Mouse (Mus musculus) A20 (cell line): ENCODE data around the gene Atp2a2.

Source experiments
- DNase-seq: peaks from one replicate; pipeline ENCODE4 v3.0.0-alpha.2; 2011; ENCODE audit warnings: low read depth, low spot score

The Atp2a2 gene

GRCm38 (mm10) chr5:122453188-122453587, 48.8 kb downstream of the Atp2a2 start:
- no peak for DNase-seq

- no peak for DNase-seq
These were observed 49.8 kb downstream of the Atp2a2 start for GRCm38 (mm10) chr5:122452194-122452593.

GRCm38 (mm10) chr5:122451324-122451723, 50.7 kb downstream of the Atp2a2 start:
- DNase-seq: no peak

- no peak for DNase-seq
These were observed 51.1 kb downstream of the Atp2a2 start for GRCm38 (mm10) chr5:122450913-122451317.

- DNase-seq: no peak
These were observed 52.1 kb downstream of the Atp2a2 start for GRCm38 (mm10) chr5:122449946-122450345.

GRCm38 (mm10) chr5:122448869-122449268, 53.2 kb downstream of the Atp2a2 start:
- no peak for DNase-seq

GRCm38 (mm10) chr5:122447857-122448256, 54.2 kb downstream of the Atp2a2 start:
- no peak for DNase-seq

- DNase-seq: no peak
These were observed 56.9 kb downstream of the Atp2a2 start for GRCm38 (mm10) chr5:122445051-122445610.

GRCm38 (mm10) chr5:122444492-122444891, 57.5 kb downstream of the Atp2a2 start:
- no peak for DNase-seq

- no peak for DNase-seq
These were observed 61.9 kb downstream of the Atp2a2 start for GRCm38 (mm10) chr5:122440095-122440630.

GRCm38 (mm10) chr5:122439400-122440094, 62.5 kb downstream of the Atp2a2 start:
- DNase-seq: no peak

GRCm38 (mm10) chr5:122434541-122434940, 67.5 kb downstream of the Atp2a2 start:
- DNase-seq: no peak

- no peak for DNase-seq
These were observed 70.8 kb downstream of the Atp2a2 start for GRCm38 (mm10) chr5:122431221-122431620.

- no peak for DNase-seq
These were observed 71.8 kb downstream of the Atp2a2 start for GRCm38 (mm10) chr5:122430036-122430775.

- DNase-seq: no peak
These were observed 76.5 kb downstream of the Atp2a2 start for GRCm38 (mm10) chr5:122425550-122425949.

- DNase-seq: peak; percentile 59
These were observed 78.9 kb downstream of the Atp2a2 start for GRCm38 (mm10) chr5:122423083-122423482.

GRCm38 (mm10) chr5:122422071-122422964, 79.7 kb downstream of the Atp2a2 start:
- DNase-seq: peak; percentile 95

GRCm38 (mm10) chr5:122421271-122422068, 80.6 kb downstream of the Atp2a2 start, which contains the start of gene Anapc7:
Anapc7 (plus strand) TSS chr5:122421693.
- DNase-seq: no peak

GRCm38 (mm10) chr5:122420676-122421075, 81.3 kb downstream of the Atp2a2 start:
- DNase-seq: peak; percentile 86

- DNase-seq: no peak
These were observed 86.6 kb downstream of the Atp2a2 start for GRCm38 (mm10) chr5:122415465-122415864.
